Mouse (Mus musculus) neural tube, embryonic 15.5 days (tissue): ENCODE measurements around the gene Epb42. TPM values are rescaled to one million over a fixed set of nuclear protein-coding genes. Genes with fewer than 3 reads are reported as not detected.
"Not testable (repeated sequence)": the region's sequence is repeated elsewhere in the genome, so short reads cannot be mapped to it uniquely, and the experiment has no call there.

Experiments used
- ATAC-seq: fragments of 200-750 bp; cut with Nextera tagmentation; 2 replicates; pipeline ENCODE4 v1.8.0; 2017; ENCODE audit warnings: mild to moderate bottlenecking, moderate TSS enrichment, moderate library complexity; ENCODE audit not compliant: low FRiP score
- H3K27ac ChIP-seq: fragments of 300-500 bp; sonication (generic); replicated peaks from 2 replicates; pipeline ENCODE4 v1.5.1; 2015; ENCODE audit warnings: mild to moderate bottlenecking, inconsistent platforms
- H3K27me3 ChIP-seq: fragments of 300-500 bp; sonication (generic); replicated peaks from 2 replicates; pipeline ENCODE4 v1.6.1; 2015; ENCODE audit warnings: inconsistent platforms
- H3K36me3 ChIP-seq: fragments of 300-500 bp; sonication (generic); 2 replicates; pipeline ENCODE4 v1.6.1; 2015; ENCODE audit warnings: inconsistent platforms
- H3K4me1 ChIP-seq: fragments of 300-500 bp; sonication (generic); 2 replicates; pipeline ENCODE4 v1.6.1; 2015; ENCODE audit warnings: inconsistent platforms
- H3K4me2 ChIP-seq: fragments of 300-500 bp; sonication (generic); 2 replicates; pipeline ENCODE4 v1.6.1; 2015; ENCODE audit warnings: inconsistent platforms, mild to moderate bottlenecking, moderate library complexity
- H3K4me3 ChIP-seq: fragments of 300-500 bp; sonication (generic); replicated peaks from 2 replicates; pipeline ENCODE4 v1.5.1; 2015; ENCODE audit warnings: mild to moderate bottlenecking, inconsistent platforms
- H3K9ac ChIP-seq: fragments of 300-500 bp; sonication (generic); replicated peaks from 2 replicates; pipeline ENCODE4 v1.6.1; 2015; ENCODE audit warnings: mild to moderate bottlenecking, inconsistent platforms
- H3K9me3 ChIP-seq: fragments of 300-500 bp; sonication (generic); replicated peaks from 2 replicates; pipeline ENCODE4 v1.6.1; 2016; ENCODE audit warnings: inconsistent platforms
- WGBS: fragments of 180-500 bp; shearing (Covaris S2); methylation state at CpG from one replicate; pipeline ENCODE4 v1.1.7; 2015; ENCODE audit warnings: mixed read lengths; 5-methylcytosine and 5-hydroxymethylcytosine counted together
- microRNA-seq: library from miRNA; unstranded; fragments of <30 nt; microRNA quantifications from one replicate; pipeline ENCODE4, GENCODE M21; 2017
- polyA plus RNA-seq: library from polyadenylated mRNA; unstranded; fragments of >200 nt; fragmentation: Nextera tagmentation; extraction: Ambion mirVana; gene quantifications from 2 replicates; pipeline ENCODE4 v1.2.1, GENCODE M21; 2015

Gene Epb42
- polyA plus RNA-seq, 1 experiment from 2014 or later = 0.75 TPM

GRCm38 (mm10) chr2:120976990-120977925, 59.6 kb downstream of the Epb42 start, which contains the start of gene Tmem62:
Tmem62 (plus strand) TSS chr2:120977017.
- Histone ChIP-seq H3K27me3 (no peaks in the 10 kb centered on the region), H3K9me3 (no peaks in the 10 kb centered on the region), H3K9ac (peak within 1 kb of the TSS; percentile 68), H3K36me3 (peaks cover 11% of the 10 kb centered on the region; the same call in 1 of the 2 replicates), H3K4me3 (peak within 1 kb of the TSS; percentile 58), H3K27ac (peak within 1 kb of the TSS; percentile 81), H3K4me1 (peaks cover 16% of the 10 kb centered on the region), H3K4me2 (peak within 1 kb of the TSS; percentile 76)
- ATAC-seq = peak; percentile 84
- 1% methylated on average over 65 of the region's 71 CpGs for WGBS

GRCm38 (mm10) chr2:120976308-120976707, 60.6 kb downstream of the Epb42 start:
- H3K4me3 ChIP-seq = no peak overlapping the region
- no peak overlapping the region for H3K27ac ChIP-seq
- no peak overlapping the region for H3K9ac ChIP-seq
- H3K27me3 ChIP-seq = no peaks in the 10 kb centered on the region
- WGBS = 53% methylated on average over 4 of the region's 4 CpGs
- no peak for ATAC-seq
- peaks cover 6% of the 10 kb centered on the region; the same call in 1 of the 2 replicates for H3K36me3 ChIP-seq
- H3K4me2 ChIP-seq = peak overlapping the region; percentile 76
- peaks cover 16% of the 10 kb centered on the region for H3K4me1 ChIP-seq
- H3K9me3 ChIP-seq = no peaks in the 10 kb centered on the region

GRCm38 (mm10) chr2:120972964-120973363, 63.9 kb downstream of the Epb42 start:
- Histone ChIP-seq H3K4me2 (no peak overlapping the region), H3K4me3 (no peak overlapping the region), H3K27me3 (no peaks in the 10 kb centered on the region), H3K9me3 (no peaks in the 10 kb centered on the region), H3K36me3 (no peaks in the 10 kb centered on the region), H3K4me1 (peaks cover 30% of the 10 kb centered on the region), H3K27ac (no peak overlapping the region), H3K9ac (no peak overlapping the region)
- WGBS = 20% methylated on average over 5 of the region's 5 CpGs
- ATAC-seq = no peak

GRCm38 (mm10) chr2:120972257-120972656, 64.6 kb downstream of the Epb42 start:
- H3K27ac ChIP-seq, H3K27me3 ChIP-seq, H3K9ac ChIP-seq, H3K9me3 ChIP-seq, ATAC-seq, H3K4me2 ChIP-seq, H3K4me3 ChIP-seq, H3K36me3 ChIP-seq: not testable (repeated sequence)
- H3K4me1 ChIP-seq = peaks cover 25% of the 10 kb centered on the region
- WGBS = 97% methylated on average over 8 of the region's 8 CpGs

- ATAC-seq = no peak
- no peak overlapping the region for H3K4me2 ChIP-seq
- H3K27ac ChIP-seq = no peak overlapping the region
- no peaks in the 10 kb centered on the region for H3K9me3 ChIP-seq
- no peaks in the 10 kb centered on the region for H3K36me3 ChIP-seq
- WGBS = 92% methylated on average over 4 of the region's 4 CpGs
- H3K9ac ChIP-seq = no peak overlapping the region
- peaks cover 27% of the 10 kb centered on the region for H3K4me1 ChIP-seq
- no peak overlapping the region for H3K4me3 ChIP-seq
- no peaks in the 10 kb centered on the region for H3K27me3 ChIP-seq
Measured at GRCm38 (mm10) chr2:120971766-120972165, 65.1 kb downstream of the Epb42 start.

GRCm38 (mm10) chr2:120970559-120971080, 66.3 kb downstream of the Epb42 start, which contains the start of gene Ubr1:
Ubr1 (minus strand) TSS chr2:120970715.
- under 1% methylated on average over 39 of the region's 39 CpGs for WGBS
- Histone ChIP-seq H3K4me2 (peak within 1 kb of the TSS; percentile 79), H3K36me3 (no peaks in the 10 kb centered on the region), H3K9ac (peak within 1 kb of the TSS; percentile 81), H3K4me3 (peak within 1 kb of the TSS; percentile 81), H3K27me3 (no peaks in the 10 kb centered on the region), H3K27ac (peak within 1 kb of the TSS; percentile 90), H3K4me1 (peaks cover 29% of the 10 kb centered on the region), H3K9me3 (no peaks in the 10 kb centered on the region)
- peak; percentile 88 for ATAC-seq

GRCm38 (mm10) chr2:120970045-120970539, 66.8 kb downstream of the Epb42 start:
- peak overlapping the region; percentile 90 for H3K27ac ChIP-seq
- ATAC-seq = peak; percentile 75
- no peaks in the 10 kb centered on the region for H3K9me3 ChIP-seq
- H3K4me3 ChIP-seq = peak overlapping the region; percentile 81
- H3K4me1 ChIP-seq = peaks cover 29% of the 10 kb centered on the region
- under 1% methylated on average over 23 of the region's 23 CpGs for WGBS
- H3K36me3 ChIP-seq = no peaks in the 10 kb centered on the region
- H3K27me3 ChIP-seq = no peaks in the 10 kb centered on the region
- peak overlapping the region; percentile 79 for H3K4me2 ChIP-seq
- peak overlapping the region; percentile 81 for H3K9ac ChIP-seq

Small RNA genes within 50 kb of the gene (microRNA-seq; reads per million reads assigned to microRNA genes)
- not detected for gene Gm44325

Other genes with a start within 250 kb of the Epb42 start
- gene Cdan1, start 186.9 kb downstream of the Epb42 start, polyA plus RNA-seq = 5.7 and 6.3 TPM in 2 replicates
- 10.5 and 13.3 TPM in 2 replicates for gene Ttbk2, start 186.5 kb downstream of the Epb42 start, polyA plus RNA-seq
- gene Ubr1, start 66.4 kb downstream of the Epb42 start, polyA plus RNA-seq = 29.7 and 33.0 TPM in 2 replicates
- gene Tmem62, start 60.1 kb downstream of the Epb42 start, polyA plus RNA-seq = 15.0 and 15.1 TPM in 2 replicates
- 78.0 and 81.7 TPM in 2 replicates for gene Ccndbp1, start 28.7 kb downstream of the Epb42 start, polyA plus RNA-seq
- 0.09 and 0.14 TPM in 2 replicates for gene Tgm5, start 48.8 kb upstream of the Epb42 start, polyA plus RNA-seq
- 0.13 TPM in 1 of 2 replicates, not detected in the other for gene Tgm7, start 72.7 kb upstream of the Epb42 start, polyA plus RNA-seq
- gene Adal, start 103.4 kb upstream of the Epb42 start, polyA plus RNA-seq = 27.1 and 27.6 TPM in 2 replicates
- gene Lcmt2, start 103.6 kb upstream of the Epb42 start, polyA plus RNA-seq = 18.9 and 21.5 TPM in 2 replicates
- gene Tubgcp4, start 133.6 kb upstream of the Epb42 start, polyA plus RNA-seq = 45.2 and 47.2 TPM in 2 replicates
- gene Zscan29, start 134.1 kb upstream of the Epb42 start, polyA plus RNA-seq = 6.0 and 6.8 TPM in 2 replicates
- gene Trp53bp1, start 234.3 kb upstream of the Epb42 start, polyA plus RNA-seq = 131 and 146 TPM in 2 replicates